Mouse (Mus musculus) cerebellum, postnatal 14 days (tissue): ENCODE data around the gene Clrn3.
A peak's percentile ranks its signal among the peaks of the same experiment; 100 is the strongest.
"Not testable (repeated sequence)": the region's sequence is repeated elsewhere in the genome, so short reads cannot be mapped to it uniquely, and the experiment has no call there.

Source experiments
- DNase-seq, 2 experiments: peaks; one replicate each; pipeline ENCODE4 v3.0.0; 2021; ENCODE audit warnings: mixed read lengths in 2 of 2

The Clrn3 gene

DNA sequence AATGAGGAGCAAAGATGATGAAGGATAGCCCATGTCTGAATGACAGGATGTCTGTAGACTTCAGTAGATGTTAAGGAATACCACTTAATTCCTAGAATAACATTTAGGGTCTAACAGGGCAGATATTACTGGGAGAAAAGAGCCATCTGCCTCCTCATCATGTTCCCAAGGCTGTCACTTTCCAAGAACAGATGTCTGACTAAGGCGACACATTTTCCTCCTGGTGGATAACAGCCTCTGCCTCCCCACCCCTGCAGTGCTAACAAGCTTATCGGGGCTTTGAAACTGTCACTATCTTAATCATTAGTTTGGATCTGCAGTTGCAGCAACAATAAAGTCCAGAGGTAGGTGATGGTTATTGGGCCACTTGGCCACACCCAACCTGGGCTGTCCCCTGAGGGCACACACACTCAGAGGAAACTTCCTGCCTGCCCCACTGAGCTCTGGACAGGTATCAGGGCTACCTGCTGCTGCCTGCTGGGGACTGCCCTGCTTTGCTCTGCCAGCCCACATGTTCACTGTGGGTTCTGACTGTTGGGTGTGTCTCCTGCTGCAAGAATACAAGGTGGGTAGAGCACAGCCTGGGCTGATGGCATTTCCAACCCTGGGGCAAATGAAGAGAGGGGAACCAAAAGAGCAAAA is 6.2 kb upstream of the Clrn3 start:
- DNase-seq = no peak

DNA sequence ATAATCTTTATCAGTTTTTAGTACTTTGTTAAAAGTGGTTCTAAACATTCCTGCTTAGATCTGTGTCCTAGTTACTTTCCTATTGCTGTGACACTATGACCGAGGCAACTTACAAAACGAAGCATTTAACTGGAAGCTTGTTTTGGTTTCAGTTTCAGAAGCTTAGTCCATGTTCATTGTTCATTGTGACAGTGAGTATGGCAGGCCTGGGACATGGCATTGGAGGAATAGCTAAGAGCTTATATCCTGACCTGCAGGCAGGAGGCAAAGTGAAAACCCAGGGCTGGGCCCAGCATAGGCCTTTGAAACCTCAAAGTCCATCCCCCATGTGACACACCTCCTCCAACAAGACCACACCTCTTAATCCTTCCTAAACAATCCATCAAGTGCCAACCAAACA is 614 bp upstream of the Clrn3 start:
- no peak for DNase-seq

DNA sequence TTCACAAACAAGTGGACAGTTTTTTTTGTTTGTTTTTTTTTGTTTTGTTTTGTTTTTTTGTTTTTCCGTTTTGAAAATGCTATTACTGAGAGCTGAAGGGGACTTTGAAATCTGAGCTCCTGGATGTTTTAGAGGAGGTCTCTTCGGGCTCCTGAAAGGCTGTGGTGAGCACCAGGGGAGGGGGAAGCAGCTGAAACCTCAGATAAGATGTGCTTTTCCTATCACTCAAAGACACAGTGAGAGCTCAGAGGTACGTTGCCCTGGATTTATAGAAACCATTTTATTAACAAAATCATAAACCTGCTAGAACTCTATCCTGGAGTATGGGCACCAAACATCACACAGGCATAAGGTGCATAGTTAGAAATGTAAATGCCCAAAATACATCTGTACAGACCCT is 1.3 kb downstream of the Clrn3 start:
- DNase-seq = no peak

DNA sequence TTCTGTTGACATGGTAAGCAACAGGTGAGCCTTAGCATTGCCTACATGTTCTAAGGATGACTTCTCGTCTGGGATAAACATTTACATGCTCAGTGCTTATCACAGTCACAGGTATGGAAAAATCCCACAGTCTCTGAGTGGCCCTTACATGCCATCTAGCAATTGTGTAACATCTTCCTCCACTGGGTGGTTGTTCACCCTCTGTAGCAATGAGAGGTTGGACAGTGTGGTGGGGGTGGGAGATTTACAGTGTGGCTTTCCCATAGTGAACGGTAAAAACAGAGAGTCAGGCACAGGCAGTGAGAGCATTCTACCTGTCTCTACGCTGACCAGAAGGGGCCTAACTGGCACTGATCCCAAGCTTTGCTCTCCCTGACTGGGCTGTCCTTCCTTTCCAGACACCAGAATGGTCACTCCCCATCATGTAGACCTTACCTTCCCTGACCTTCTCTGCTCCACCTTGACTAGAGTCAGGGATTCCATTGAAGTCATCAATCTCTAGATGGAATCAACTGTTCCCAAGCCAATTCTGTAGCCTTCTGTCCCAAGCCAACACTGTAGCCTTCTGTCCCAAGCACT is 1.8 kb downstream of the Clrn3 start:
- no peak for DNase-seq

DNA sequence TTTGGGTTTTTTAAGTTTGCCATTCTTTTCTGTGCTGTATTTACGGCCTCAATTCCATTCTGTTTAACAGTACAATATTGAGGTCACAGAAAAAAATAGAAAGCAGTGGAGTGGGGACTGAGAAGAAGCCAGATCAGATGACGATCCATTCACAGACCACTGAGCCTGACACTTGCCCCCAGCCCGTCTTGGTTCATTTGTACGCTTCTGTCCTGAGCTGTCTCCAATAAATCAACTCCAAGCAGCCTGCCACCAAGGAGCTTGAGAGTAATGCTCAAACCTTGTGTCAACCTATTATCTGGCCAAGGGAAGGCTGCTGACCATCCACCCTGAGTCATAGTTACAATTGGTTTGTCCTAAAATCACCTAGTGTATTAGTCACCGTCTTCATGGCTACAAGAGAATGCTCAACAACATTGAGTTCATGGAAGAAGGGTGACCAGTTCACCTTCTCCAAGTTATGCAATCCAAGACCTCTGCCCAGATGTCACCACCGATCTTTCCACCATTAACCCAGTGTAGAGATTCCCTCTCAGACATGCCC is 4.0 kb downstream of the Clrn3 start:
- no peak for DNase-seq

DNA sequence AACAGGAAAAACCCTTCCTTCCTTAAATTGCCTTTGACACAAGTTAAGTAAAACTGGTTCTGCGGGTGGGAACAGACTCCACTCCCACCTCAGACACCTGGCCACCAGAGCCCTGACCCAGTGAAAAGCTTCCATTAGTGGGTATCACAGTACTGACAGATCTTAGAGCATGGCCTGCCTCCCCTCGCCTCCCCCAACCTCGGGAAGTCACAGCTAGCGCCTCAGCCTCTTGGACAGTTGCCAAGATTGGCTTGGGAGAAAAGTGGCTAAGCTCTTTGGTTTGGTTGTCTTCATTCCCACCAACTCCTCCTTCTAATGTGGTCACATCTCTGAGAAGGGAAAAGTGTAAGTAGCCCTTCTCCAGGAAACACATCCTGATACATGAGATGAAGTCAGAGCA is 4.5 kb downstream of the Clrn3 start:
- peak in 1 of 2 experiments; percentile 10 for DNase-seq

DNA sequence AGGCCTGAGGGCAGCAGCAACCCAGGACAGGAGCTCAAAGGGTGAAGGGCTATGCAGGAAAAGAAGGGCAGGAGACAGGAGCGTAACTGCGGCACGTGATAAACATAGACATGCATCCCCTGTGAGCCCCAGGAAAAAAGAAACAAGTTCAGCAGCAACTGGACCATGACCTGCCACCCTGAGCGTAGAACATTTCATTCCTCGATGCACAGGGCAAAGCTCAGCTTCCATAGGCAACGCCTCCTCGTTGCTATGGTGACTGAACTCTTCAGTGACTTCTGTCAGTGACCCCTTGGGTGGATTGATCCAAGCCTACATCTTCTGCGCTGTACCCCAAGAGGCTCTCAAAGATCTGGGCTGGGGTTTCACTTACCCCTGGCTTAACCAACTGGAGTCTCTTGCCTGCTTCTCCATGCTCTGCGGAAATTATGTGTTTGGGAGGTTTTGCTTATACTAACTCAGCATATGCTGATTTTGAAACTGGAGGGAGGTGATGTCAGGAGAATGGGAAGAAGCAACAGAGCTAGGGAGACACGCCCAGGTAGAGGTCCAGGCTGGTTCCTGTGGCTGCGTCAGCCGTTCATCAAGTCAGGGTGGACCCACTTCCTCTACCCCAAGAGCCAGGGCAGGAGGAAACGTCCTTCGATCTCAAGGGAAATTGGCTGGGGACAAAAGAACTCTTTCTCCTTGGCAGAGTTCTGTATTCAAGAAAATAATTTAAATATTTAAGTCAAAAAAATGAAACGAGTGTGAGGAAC is 6.5 kb downstream of the Clrn3 start:
- no peak for DNase-seq

DNA sequence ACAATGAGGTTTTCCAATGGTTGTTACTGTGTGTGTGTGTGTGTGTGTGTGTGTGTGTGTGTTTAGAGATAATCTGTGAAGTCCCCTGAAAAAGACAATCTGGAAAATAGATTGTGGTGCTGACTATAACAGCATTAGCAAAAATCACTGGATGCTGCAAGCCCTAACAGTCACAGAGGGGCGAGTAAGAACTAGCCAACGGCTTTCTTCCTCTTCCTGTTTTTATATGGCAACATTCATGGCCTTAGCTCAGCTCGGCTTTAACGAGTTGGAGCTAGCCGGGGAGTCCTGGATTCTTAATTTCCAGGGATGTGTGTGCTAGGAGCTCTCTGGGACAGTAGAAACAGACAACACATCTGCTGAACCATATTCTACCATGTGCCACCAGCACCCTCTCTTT is 8.2 kb downstream of the Clrn3 start:
- no peak for DNase-seq

DNA sequence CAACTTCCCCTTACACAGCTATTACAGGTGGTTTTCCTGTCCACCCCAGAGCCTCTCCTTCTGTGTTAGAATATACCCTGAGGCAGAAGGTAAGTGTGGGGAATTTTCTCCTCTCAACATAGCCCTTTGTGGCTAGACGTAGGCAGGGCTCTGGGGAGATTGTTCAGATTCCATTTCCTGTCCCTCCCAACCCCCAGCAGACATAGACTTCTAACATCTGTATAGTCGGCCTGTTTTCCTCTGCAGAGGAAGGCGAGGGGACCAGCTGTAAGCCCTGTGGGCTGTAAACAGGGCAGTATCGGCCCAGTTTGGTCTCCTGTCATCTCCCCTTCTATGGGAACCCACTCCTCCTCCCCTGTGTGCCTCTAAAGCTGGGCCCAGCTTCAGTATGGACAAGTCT is 11.3 kb downstream of the Clrn3 start:
- no peak for DNase-seq

DNA sequence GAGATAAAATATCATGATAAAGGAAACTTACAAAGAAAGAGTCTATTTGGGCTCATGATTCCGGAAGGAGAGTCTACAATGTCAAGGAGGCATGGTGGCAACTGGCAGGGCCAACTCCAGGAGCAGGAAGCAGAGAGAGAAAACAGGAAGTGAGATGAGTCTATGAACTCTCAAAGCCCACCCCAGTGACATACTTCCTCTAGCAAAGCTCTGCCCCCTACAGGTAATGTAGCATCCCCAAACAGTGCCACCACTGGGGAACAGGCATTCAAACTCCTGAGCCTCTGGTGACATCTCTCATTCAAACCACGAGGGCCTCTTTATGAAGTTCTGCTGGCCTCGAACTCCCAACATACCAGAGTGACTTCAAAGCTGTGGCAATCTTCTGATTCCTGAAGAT is 16.7 kb downstream of the Clrn3 start:
- no peak for DNase-seq

DNA sequence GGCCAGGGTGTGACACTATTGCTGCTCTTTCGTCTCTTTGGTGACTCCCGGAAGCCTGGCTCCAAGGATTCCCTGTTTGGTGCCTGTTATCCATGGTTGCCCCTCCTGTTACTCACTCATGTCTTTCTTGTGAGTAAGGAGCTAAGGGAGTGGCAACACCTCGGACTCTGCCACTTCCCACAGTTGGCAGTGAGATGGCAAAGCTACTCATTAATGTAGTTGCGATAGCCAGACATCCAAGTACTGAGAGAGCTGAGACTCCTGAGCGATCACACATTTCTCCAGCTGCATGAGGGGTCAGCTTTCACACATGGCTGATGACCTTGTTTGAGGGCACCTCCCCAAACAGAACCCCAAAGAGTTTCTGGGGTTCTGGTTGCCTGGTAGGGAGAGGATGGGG is 18.0 kb downstream of the Clrn3 start:
- DNase-seq = no peak

DNA sequence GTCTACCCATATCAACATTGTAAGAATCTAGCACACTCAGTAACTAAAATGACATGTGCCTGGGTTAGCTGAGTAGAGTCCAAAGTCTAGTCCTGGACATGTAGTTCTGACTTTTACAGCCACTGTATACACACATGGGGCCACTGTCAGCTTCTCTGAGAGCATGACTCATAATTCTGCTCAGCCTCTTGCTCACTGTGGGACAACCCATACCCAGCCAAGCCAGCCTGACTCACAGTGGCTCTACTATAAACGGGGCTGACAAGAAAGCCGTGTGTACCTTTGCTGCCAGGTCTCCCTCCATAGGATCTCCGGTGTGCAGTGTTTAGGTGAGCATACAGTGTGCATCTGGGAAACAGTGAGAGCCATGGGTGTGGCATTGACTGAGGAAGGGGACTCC is 19.2 kb downstream of the Clrn3 start:
- no peak for DNase-seq

DNA sequence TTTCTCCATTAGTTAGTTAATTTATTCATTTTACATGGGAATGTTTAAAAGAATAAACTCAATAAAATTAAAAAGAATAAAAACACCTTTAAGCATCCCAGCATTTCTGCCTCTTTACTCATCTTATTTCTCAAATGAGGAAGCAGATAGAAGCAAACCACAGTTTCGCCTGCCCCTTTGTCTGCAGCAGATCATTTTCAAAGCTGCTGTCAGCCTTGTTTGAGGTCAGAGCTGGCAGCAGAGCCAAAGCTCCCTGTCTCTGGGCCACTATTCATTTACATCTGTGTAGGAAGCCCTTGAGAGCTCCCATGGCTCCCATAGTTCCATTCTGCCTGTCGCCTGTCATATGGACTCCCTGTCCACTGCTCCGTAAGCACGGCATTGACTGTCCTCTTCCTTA is 19.9 kb downstream of the Clrn3 start:
- DNase-seq = no peak

DNA sequence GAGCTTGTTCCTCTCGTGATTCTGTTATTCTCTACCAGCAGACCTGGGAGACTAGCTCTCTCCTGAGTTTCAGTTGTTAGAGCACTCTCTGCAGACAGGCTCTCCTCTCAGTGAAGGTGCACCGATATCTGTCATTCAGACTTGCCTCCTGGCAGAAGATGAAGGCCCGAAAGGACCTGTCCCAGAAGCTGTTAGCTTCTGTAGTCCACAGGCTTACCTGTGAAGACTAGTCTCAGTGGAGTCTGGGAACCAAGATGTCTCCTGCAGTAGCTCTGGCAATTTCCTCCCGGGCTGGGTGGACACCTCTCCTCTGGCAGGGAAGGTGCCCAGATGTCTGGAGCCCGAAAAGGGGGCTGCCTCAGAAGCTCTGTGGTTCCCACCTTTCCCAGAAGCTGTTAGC is 21.9 kb downstream of the Clrn3 start:
- DNase-seq = not testable (repeated sequence)

DNA sequence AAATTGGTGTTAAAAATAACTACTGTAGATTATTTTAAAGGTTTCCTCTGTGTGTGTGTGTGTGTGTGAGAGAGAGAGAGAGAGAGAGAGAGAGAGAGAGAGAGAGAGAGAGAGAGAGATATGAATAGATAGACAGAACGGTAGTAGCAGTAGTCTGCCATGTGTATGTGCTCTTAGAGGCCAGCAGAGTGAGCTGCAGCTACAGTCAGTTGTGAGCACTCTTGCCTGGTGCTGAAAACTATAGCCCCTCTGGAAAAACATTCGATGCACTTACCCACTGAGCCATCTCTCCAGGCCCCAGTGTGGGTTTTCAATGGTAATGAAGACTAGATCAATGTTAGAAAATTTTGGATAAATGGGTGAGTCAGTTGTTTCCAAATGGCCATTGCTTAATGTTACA is 29.1 kb downstream of the Clrn3 start:
- no peak for DNase-seq

DNA sequence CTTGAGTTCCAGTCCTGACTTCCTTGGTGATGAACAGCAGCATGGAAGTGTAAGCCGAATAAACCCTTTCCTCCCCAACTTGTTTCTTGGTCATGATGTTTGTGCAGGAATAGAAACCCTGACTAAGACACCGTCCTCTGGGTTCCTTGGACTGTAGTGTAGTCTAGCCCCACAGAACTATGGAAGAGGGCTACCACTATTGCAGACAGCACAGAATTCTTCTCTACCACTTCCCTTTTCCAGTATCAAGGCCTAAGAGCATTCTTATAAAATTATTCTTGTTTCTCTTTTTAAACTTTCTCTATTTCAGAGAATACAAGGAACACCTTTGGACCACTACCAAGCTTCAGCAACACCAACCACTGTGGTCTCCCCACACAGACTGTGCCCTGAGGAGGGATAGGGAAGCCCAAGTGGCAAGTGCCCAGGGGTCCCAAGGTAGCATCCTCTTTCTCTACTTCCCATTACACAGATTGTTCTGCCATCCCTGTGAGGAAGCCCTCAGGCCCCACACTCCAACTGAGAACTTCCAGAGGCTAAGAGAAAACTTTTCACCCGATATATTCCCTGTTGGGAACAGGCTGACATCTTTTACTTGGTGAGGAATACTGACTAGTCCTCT is 29.8 kb downstream of the Clrn3 start:
- no peak for DNase-seq

DNA sequence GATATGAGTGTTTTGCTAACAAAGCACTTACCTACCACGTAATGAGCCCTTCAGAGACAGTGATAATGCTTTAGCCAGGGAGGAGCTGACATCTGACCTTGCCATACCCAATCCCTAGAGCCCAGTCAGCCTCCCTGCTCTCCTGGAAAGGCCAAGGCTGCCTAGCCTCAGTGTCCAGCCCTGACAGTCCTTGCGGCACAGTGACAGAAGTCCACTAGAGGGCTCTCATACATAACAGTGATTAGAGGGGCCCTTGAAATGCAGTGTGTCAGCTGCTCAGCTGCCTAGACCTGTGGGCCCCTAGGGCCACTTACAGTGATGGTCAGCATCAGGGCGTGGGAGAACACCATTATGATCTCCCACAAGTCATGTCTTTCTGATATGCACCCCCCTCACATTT is 33.2 kb downstream of the Clrn3 start:
- DNase-seq = peak; percentile 48 to 49

DNA sequence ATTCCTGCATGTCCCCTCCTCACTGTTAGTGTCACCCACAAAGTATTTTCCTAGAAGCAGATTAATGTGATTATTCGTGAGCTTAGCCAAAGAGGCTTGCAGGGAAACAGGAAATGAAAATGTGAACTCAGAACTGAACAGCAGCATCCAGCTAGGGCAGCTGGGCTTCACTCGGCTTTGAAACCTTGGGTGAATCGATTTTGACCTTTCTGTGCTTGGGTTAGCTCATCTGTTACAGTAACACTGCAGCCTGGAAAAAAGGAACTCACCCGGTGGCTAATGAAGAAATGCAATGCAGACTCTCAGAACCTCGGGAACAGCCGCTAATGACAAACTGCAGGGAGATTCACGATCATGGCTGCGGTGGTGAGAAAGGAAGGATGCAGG is 38.0 kb downstream of the Clrn3 start:
- DNase-seq = no peak

DNA sequence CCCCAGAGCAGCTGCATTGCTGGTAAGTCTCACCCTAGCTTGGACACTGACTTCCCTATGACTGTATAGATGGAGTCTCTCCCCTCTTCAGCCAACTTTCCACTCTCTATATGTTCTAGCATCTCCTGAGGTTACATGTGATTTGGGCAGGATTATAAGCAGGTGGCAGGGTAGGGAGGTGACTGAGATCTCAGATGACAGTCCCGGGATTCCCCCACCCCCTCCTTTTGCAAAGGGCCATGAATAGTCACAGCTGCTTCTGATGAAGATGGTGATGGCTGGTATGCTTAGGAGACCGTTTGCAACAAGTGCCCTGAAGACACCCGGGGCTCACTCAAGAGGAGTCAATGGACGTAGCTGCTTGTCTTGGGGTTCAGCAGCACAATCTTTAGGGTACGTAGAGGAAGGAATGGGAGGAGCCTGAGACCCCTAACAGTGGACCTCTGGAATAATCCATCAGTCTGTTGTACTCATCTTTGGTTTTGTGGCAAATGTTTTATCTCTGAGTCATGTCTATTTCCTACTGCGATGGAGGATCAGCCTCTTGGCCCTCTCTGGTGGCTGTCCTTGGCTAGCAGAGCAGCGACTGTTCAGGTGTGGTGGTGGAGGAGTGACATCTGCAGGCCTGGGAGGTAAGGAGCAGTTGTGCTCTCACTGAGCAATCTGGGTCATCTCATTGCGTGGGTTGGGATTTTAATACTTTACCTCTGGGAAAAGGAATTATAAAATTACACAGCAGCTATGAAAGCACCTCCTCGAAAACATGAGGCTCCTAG is 38.5 kb downstream of the Clrn3 start:
- no peak for DNase-seq

DNA sequence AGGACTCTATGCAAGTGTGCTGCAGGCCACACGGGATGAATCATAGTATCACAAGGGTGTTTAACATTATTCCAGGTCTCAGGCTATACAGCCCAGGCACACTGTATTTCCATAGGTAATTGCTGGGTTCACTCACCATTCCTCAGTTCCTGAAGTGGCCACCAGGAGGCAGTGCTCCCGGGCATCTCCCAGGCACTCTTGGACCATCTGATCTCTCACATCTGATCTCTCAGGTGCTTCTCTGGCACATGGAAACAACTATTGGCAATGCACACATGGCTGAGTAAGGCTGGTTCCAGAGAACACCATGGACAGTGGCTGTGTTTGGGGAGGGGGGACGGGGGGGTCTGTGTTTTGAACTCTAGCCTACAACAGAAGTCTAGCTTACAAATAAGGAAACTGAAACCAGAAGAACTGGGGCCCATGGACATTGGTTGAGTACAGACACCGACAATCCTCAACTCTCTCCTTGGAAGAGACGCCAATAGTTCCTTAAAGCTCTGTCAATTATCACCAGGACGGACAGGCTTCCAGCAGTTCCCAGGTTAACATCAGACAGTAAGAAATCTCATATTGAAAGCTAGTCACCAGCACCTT is 40.1 kb downstream of the Clrn3 start:
- DNase-seq = peak; percentile 52 to 77

DNA sequence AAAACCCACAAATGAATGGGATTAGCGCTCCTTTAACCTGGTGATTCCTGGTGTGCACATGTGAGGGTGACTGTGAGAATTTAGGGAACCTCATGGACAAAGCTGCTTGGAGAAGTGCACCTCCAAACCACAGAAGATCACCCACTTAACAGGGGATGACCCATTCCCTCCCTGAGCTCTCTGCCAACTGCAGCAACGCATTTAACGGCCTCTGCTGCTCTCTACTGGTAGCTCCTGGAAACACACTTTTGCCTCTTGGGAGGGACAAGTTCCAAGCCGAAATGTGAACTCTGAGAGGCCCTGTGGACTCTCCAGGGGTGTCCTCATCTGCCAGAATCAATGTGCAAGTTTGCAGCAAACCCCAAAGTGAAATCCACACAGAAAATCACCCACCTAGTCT is 41.0 kb downstream of the Clrn3 start:
- peak; percentile 85 to 92 for DNase-seq

DNA sequence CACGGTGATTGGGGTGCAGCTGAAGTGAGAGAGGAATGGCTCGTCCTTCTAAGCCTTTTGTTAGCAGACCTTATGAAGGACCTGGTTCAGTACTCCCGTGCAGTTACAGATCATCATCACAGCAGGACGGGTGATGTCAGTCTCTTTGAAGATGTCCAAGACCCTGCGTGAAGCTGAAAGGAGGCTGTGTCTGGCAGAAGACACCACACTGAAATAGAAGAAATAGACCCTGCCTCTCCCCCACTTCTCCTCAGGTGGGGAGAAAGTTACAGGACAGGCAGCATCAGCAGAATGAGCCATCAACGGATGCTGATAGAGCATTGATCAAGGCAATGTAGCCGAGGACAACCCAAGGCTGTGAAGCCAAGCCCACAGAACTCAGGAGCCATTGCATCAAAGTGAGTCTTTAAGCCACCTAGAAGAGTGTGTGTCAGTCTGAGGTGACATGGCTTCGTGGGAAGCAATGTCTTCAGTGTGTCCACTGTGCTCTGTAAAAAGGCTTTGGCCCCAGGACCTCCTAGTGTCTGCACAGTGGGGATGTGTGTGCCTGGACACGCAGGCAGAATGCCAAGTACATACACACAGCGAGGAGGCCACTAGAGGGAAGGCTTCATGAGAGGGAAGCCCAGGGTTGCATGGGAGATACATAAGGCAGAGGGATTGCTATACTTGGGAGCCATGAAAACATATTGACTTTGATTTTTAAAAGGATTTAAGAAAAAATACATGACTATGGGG is 41.6 kb downstream of the Clrn3 start:
- peak in 1 of 2 experiments; percentile 17 for DNase-seq
